Comparison of ENCODE assay signal across 8 mouse cellular contexts in the genomic region with DNA sequence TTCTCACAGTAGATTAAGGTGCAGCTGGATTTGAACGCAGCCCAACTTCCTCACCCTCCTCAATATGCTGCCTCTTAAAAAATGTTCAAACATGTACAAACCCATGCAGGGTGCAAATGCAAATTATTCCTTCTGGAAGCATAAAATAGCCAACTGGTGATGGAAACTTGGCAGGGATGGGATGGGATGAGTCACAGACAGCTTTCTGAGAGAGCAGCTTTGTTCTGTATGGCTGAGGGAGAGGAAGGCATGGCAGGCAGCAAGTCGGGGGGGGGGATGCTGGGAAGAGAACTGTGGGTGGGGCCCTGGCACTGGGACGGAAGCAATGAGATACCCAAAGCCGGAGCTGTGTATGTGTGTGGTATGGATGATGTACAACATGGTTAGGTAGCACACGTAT.
DNase-seq lines count a peak whose midpoint lies in the region; ATAC-seq lines count a peak whose summit lies in the region.

No protein-coding gene starts in this region.

- H3K4me1 ChIP-seq in forebrain, embryonic 13.5 days = no peaks in the 10 kb centered on the region
- no peaks in the 10 kb centered on the region for H3K4me1 ChIP-seq in forebrain, embryonic 12.5 days

- no peak overlapping the region for H3K9ac ChIP-seq in forebrain, embryonic 13.5 days
- H3K9ac ChIP-seq in forebrain, embryonic 12.5 days = no peak overlapping the region

- no peak overlapping the region for H3K4me3 ChIP-seq in forebrain, embryonic 13.5 days
- no peak overlapping the region for H3K4me3 ChIP-seq in forebrain, embryonic 12.5 days (replicated peaks)

- H3K4me2 ChIP-seq in forebrain, embryonic 13.5 days = no peak overlapping the region
- no peak overlapping the region for H3K4me2 ChIP-seq in forebrain, embryonic 12.5 days

- 83% methylated on average over 5 of the region's 5 CpGs for WGBS in forebrain, embryonic 13.5 days
- WGBS in forebrain, embryonic 12.5 days = 92% methylated on average over 5 of the region's 5 CpGs

- H3K27ac ChIP-seq in forebrain, embryonic 13.5 days = no peak overlapping the region
- H3K27ac ChIP-seq in forebrain, embryonic 12.5 days = no peak overlapping the region

- peak; percentile 25 for DNase-seq in adrenal gland, postnatal 25 days
- peak; percentile 37 to 76 for DNase-seq in frontal cortex, postnatal 10 days (ENCODE audit: low spot score in 2 of 2)
- DNase-seq in layer of hippocampus, postnatal 14 days (ENCODE audit: low spot score in 2 of 2) = peak; percentile 58 to 92
- DNase-seq in right cerebral cortex, postnatal 4 days = peak; percentile 40
- DNase-seq in spleen, adult 12 weeks (ENCODE audit: low spot score) = no peak
- no peak for DNase-seq in spleen, postnatal 14 days (ENCODE audit: low spot score in 2 of 2)

- peak; percentile 89 for ATAC-seq in forebrain, embryonic 13.5 days
- ATAC-seq in forebrain, embryonic 12.5 days (ENCODE audit: low FRiP score) = no peak

- no peaks in the 10 kb centered on the region for H3K9me3 ChIP-seq in forebrain, embryonic 13.5 days (replicated peaks)
- no peaks in the 10 kb centered on the region for H3K9me3 ChIP-seq in forebrain, embryonic 12.5 days

- H3K36me3 ChIP-seq in forebrain, embryonic 13.5 days (ENCODE audit: poor library complexity, severe bottlenecking) = no peaks in the 10 kb centered on the region
- no peaks in the 10 kb centered on the region for H3K36me3 ChIP-seq in forebrain, embryonic 12.5 days (replicated peaks)

- H3K27me3 ChIP-seq in forebrain, embryonic 13.5 days = no peaks in the 10 kb centered on the region
- no peaks in the 10 kb centered on the region for H3K27me3 ChIP-seq in forebrain, embryonic 12.5 days

Comparison
In these comparisons a context has a peak if more than half of its experiments do, and no peak if none do; other contexts are left out.
1. DNase-seq: peak in adrenal gland, postnatal 25 days (single experiment), frontal cortex, postnatal 10 days (2 of 2), layer of hippocampus, postnatal 14 days (2 of 2) and right cerebral cortex, postnatal 4 days (single experiment); none in spleen, adult 12 weeks (single experiment) and spleen, postnatal 14 days (0 of 2).